Mouse (Mus musculus) brain, adult 10 weeks (tissue): ENCODE data around the gene Arid4a. TPM values are rescaled to one million over a fixed set of nuclear protein-coding genes. Genes with fewer than 3 reads are reported as not detected.

ENCODE experiments used
- polyA plus RNA-seq: library from polyadenylated mRNA; stranded (reverse); fragments of 350-450 nt; fragmentation: Illumina TruSeq; extraction: RNeasy Lipid Tissue Mini Kit (QIAGEN cat#74804); gene quantifications from one replicate; pipeline ENCODE4 v1.2.3, GENCODE M21; 2015; ENCODE audit warnings: low read depth, low replicate concordance

Arid4a gene
- 18.2 TPM for polyA plus RNA-seq

DNA sequence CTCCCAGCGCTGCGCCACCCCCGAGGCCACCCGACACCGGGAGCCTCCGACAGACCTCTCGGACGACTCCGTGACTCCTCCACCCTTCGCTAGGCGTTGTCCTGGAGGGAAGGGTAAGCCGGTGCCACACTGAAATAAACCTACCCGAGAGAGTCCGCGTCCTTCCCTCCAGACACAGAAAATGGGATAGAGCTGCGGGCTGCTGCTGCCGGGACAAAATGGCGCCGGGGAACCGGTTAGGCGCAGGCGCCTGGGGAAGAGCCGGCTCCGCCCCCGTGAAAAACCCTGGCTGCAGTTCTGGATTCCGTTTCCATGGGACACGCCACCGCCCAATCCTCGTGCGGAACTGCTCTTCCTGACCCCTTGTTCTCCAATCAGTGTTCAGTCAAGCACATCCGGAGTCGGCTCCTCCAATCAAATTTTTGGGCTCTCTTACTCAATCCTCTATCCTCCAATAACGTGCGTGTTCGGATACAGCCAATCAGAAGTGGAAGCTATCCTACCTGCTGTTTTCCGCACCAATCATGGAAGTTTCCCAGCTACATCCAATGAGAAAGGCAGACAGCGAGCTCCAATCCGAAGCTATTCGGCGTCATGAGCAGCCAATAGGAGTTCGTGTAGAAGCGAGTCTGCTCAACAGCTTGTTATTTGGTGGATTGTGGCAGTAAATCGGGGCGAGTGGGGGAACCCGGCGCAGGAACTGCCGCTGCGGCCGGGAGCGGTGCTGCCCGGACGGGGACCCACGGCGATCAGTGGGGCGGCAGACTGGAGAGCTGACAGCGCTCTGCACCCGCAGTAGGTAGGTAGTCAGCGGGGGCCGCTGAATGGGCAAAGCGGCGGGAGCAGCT, at the start of gene Arid4a:
TSS of gene Arid4a (plus strand) at position 628 of the 848 bp plus-strand sequence.

DNA sequence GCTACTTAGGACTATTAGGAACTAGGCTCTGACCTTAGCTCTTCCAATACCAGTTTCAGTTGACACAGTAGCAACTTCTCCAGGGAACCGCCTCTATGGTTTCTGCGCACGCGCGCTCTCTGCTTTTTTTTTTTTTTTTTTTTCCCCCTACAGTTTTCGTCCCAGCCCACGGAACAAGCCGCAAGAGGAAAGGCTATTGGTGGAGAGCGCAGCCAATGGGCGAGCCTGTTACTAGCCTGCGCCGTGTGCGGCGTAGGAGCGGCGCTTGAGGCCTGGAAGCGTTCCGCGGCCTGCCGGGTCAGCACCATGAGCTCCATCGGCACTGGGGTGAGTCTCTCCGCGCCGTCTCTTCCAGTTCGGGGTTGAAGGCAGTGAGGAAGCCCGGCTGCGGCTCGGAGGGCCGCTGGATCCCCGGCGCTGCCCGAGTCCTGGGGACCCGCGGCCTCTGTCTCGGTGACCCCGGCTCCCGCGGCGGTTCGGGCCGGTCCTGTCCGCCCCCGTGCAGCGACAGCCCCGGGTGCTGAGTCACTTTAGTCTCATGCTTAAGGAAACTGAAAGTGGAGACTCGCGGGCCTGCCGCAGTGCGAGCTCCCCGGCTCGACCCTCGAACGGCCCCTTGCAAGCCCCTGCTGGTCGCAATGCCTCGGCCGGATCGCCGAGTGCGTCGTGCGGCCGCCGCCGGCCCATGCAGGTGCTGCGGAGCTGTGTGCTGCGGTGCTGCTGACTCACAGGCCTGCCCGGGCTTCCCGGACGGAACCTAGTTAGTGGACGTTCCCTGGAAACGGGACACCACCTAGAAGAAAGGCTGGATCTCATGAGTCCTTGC, 41.1 kb upstream of the Arid4a start, which contains the start of gene Psma3:
TSS of gene Psma3 (plus strand) at position 181 of the 826 bp plus-strand sequence.

DNA sequence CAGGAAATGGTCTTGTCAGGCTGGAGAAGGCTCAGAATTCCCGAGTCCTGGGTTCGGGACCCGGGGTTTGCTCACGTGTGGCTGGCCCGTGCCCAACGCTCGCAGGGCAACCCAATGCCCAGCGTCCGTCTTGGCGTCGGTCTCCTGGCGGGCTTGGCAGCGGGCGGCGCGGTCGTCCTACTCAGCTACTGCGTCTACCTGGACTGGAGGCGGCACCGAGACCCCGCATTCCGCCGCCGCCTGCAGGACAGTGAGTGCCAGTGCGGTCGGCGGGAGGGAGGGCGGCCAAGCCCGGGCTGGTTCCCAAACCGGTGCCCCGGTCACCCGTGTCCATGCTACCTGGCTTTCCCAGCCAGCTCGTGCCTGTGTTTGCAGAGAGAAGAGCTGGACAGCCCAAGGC, 95.5 kb downstream of the Arid4a start, which contains the start of gene Tomm20l:
TSS of gene Tomm20l (plus strand) at position 98 of the 400 bp plus-strand sequence.

DNA sequence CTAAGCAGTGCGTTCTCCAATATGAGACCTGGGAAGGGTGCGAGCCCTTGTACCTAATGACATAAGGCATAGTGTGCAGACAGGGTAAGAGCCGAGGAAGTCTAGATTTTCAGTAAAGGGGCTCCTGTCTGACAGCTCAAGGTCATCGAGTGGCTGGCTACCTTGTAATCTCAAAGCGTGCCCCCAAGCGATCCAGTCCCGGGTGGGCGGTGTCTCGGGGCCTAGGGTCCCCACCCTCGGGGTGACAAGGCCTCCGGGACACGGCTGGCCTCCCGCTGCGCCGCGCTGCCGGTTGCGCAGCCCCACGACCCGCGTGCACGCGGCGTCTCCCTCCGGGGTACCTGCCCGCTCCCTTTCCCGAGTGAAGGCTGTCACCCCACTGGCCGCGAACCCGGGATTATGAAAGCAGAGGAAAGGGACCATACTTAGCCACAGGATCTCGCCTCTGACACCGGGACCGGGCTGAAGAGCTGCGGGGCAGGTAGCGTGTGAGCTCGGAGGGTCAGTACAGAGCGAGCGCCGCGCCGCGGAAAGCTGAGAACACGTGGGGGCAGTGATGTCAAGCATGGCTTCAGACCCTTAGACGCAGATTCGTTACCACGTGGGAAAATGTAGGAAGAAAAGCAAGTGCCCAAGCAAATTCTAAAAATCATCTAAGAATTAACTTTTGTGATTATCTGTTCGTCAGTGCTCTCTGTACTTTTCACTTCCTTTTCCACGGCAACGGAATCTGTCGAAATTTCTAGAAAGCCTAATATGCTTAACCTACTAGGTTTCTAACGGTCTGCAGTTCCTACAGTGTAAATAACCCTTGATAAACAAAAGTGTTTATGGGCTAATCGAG, 120.6 kb downstream of the Arid4a start, which contains the start of the genes Timm9 and 2700049A03Rik:
TSS of gene Timm9 (minus strand) at position 555 of the 844 bp plus-strand sequence.
TSS of gene 2700049A03Rik (plus strand) at position 719 of the 844 bp plus-strand sequence.

Other genes with a start within 250 kb of the Arid4a start
- 21.4 TPM for gene Frmd6, start 190.5 kb upstream of the Arid4a start, polyA plus RNA-seq
- gene Actr10, start 78.1 kb upstream of the Arid4a start, polyA plus RNA-seq, result 162 TPM
- gene Psma3, start 41.4 kb upstream of the Arid4a start, polyA plus RNA-seq, result 331 TPM
- gene Tomm20l, start 95.4 kb downstream of the Arid4a start, polyA plus RNA-seq, result not detected
- gene Timm9, start 120.7 kb downstream of the Arid4a start, polyA plus RNA-seq, result 116 TPM
- gene 2700049A03Rik, start 120.9 kb downstream of the Arid4a start, polyA plus RNA-seq, result 3.5 TPM